Mouse (Mus musculus): ENCODE results near the gene Ubl7.
A peak's percentile ranks its signal among the peaks of the same experiment; 100 is the strongest.

Gene Ubl7

DNA sequence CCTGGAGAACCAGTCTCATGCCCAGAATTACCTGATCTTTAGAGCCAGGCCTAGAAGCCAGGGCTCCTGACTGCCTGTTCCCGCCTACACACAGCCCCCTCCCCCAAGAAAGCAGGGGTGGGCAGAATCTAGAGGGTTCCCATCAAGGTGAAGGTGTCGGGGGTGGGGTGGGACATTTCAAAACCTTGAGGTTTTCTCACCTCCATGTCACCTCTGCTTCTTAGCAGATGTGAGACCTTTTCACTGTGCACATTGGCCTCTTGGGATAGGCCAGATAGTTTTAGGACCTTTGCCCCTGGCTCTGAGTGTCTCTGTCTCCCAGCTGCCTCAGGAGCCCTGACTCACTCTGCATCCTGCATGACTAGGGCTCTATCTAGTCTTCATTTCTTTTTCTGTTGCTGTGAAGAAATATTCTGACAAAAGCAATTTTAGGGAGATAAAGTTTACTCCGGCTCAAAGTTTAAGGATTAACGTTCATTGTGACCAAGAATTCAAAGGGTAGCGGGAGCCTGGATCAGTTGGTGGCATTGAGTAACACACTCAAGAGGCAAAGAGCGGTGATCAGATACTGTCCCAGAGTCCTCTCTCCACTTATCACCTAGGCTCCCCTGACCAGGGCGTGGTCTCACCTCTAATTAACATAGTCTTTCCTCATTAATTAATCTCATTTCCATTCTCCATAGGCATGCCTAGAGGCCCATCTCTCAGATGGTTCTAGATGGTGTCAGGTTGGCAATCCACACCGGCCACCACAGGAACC lies 58.2 kb downstream of the Ubl7 start:
- no peak for DNase-seq

GRCm38 (mm10) chr9:57969736-57970495 lies 59.1 kb downstream of the Ubl7 start:
- peak; percentile 28 for DNase-seq

DNA sequence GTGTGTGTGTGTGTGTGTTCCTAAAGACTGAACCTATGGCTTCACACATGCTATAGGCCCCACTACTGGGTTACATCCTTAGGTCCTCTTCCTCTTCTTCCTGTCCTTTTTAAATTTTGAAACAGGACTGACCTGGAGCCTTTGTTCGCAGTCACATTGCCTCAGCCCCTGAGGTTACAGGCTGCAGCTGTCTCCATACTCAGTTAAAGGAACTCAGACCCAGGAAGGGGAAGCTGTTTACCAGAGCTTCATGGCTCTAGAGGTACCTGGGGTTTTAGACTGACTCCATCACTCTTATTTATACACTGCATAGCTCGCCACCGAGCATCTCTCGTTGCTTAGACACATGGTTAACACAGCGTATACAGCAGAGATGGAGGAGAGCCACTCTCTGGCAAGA lies 60.6 kb downstream of the Ubl7 start:
- no peak for DNase-seq

GRCm38 (mm10) chr9:57972141-57972591 lies 61.4 kb downstream of the Ubl7 start:
- no peak for DNase-seq

DNA sequence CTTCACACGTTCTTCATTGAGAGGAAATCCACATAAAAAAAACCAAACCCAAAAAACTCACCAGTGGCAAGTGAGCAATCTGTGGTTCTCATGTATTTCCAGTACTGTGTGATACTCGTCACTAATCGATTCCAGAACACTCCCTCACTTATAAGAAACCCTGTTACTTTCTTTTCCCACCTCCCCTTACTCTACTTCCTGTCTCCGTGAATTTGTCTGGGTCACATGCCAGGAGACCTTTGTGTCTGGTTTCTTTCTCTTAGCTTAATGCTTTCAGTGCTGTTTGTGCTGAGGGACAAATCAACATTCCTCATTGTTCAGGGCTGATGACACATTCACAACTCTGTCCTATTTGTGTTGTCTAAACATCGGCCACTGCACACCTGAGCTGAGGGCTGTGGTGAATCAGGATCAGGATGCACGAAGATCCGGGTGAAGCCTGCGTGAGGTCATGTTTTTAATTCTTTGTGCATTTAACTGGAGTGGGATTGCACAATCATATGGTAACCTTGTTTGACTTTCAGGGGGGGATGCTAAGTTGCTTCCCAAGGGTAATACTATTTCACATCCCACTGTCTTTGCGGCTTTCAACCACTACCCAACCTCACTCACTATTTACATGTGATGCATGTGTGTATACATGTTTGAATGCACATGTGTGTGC lies 62.1 kb downstream of the Ubl7 start:
- DNase-seq, result no peak

DNA sequence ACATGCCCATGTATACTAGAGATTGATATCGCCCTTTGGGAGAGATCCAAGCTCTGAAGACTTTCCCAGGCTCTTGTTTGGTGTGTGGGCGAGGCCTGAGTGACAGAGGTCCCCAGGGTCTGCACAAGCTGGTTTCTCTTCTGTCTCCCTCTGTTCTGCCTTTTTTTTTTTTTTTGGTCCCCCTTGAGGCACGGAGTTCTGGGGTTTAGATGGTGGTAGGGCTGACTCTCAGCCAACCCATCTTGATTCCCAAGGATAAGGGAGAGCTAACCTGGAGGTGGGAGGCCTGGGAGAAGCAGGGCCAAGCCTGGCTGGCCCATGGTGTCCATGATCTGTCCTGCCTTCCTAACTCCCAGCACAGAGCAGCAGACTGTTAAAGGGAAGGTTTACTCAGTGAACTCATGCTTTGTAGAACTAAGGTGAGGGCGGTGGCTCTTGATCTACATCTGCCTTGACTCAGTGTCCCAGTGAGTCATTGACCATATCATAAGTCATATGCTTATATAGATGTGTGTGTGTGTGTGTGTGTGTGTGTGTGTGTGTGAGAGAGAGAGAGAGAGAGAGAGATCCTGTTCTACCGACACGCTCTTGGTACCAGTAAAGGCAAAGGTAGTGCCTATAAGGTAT lies 62.8 kb downstream of the Ubl7 start:
- no peak for DNase-seq

DNA sequence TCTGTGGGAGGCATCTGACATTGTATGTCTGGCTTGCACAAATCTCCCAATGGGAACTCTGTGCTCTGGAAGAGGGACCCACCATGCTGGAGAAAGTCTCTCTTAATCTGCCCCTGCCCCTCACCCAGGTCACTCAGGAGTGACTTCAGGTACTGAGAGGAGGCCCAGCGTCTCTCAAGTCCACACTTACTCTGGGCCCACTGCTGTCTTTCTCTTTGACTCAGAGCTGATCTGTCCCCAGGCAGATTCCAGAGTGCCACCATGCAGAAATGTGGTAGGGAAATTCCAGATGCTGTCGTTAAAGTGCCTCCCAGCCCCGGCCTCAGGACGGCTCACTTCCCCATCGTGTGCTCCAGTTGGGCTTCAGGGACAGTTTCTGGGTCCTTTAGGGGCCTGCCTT lies 63.4 kb downstream of the Ubl7 start:
- DNase-seq, result no peak

GRCm38 (mm10) chr9:57975200-57975821 lies 64.5 kb downstream of the Ubl7 start:
- DNase-seq, result no peak

- DNase-seq, result no peak
Observed at GRCm38 (mm10) chr9:57978025-57978424, 67.2 kb downstream of the Ubl7 start.

- no peak for DNase-seq
Observed at GRCm38 (mm10) chr9:57978858-57979257, 68.1 kb downstream of the Ubl7 start.

Measured in kidney, adult 11 months (tissue).